Mouse (Mus musculus) neural tube, embryonic 12.5 days (tissue): ENCODE results near the gene Cmc1. TPM values are rescaled to one million over a fixed set of nuclear protein-coding genes. Genes with fewer than 3 reads are reported as not detected.

Experiments used
- ATAC-seq: fragments of 200-750 bp; cut with Nextera tagmentation; 2 replicates; pipeline ENCODE4 v1.8.0; 2017; ENCODE audit warnings: low read depth, mild to moderate bottlenecking, moderate TSS enrichment, moderate library complexity; ENCODE audit not compliant: low FRiP score
- H3K27ac ChIP-seq: fragments of 300-500 bp; sonication (generic); 2 replicates; pipeline ENCODE4 v1.5.1; 2016
- H3K27me3 ChIP-seq: fragments of 300-500 bp; sonication (generic); replicated peaks from 2 replicates; pipeline ENCODE4 v1.6.1; 2016; ENCODE audit warnings: mild to moderate bottlenecking
- H3K36me3 ChIP-seq: fragments of 300-500 bp; sonication (generic); 2 replicates; pipeline ENCODE4 v1.6.1; 2016; ENCODE audit warnings: mild to moderate bottlenecking
- H3K4me1 ChIP-seq: fragments of 300-500 bp; sonication (generic); 2 replicates; pipeline ENCODE4 v1.6.1; 2016
- H3K4me2 ChIP-seq: fragments of 300-500 bp; sonication (generic); replicated peaks from 2 replicates; pipeline ENCODE4 v1.6.1; 2016; ENCODE audit warnings: mild to moderate bottlenecking
- H3K4me3 ChIP-seq: fragments of 300-500 bp; sonication (generic); 2 replicates; pipeline ENCODE4 v1.5.1; 2016
- H3K9ac ChIP-seq: fragments of 300-500 bp; sonication (generic); 2 replicates; pipeline ENCODE4 v1.6.1; 2016; ENCODE audit warnings: mild to moderate bottlenecking
- H3K9me3 ChIP-seq: fragments of 300-500 bp; sonication (generic); 2 replicates; pipeline ENCODE4 v1.6.1; 2016; ENCODE audit warnings: mild to moderate bottlenecking
- WGBS: fragments of 180-500 bp; shearing (Covaris S2); methylation state at CpG from one replicate; pipeline ENCODE4 v1.1.7; 2016; 5-methylcytosine and 5-hydroxymethylcytosine counted together
- polyA plus RNA-seq: library from polyadenylated mRNA; unstranded; fragments of >200 nt; fragmentation: Nextera tagmentation; extraction: Ambion mirVana; gene quantifications from 2 replicates; pipeline ENCODE4 v1.2.1, GENCODE M21; 2016

Gene Cmc1
- 41.3 and 44.2 TPM in 2 replicates for polyA plus RNA-seq

GRCm38 (mm10) chr9:118149407-118150402 is at the start of gene Cmc1:
TSS of gene Cmc1 (minus strand) at chr9:118150177.
- H3K4me2 ChIP-seq = peak within 1 kb of the TSS; percentile 63
- 0 out of 2 replicates have a peak within 1 kb of the TSS, but pooled peaks have one; percentile 57 for H3K27ac ChIP-seq
- 4% methylated on average over 58 of the region's 58 CpGs for WGBS
- H3K9me3 ChIP-seq = no peaks in the 10 kb centered on the region
- peak; percentile 97 for ATAC-seq
- H3K4me3 ChIP-seq = peak within 1 kb of the TSS; percentile 73
- H3K27me3 ChIP-seq = no peaks in the 10 kb centered on the region
- H3K4me1 ChIP-seq = peaks cover 4% of the 10 kb centered on the region; the same call in 1 of the 2 replicates
- H3K9ac ChIP-seq = peak within 1 kb of the TSS; percentile 79
- no peaks in the 10 kb centered on the region for H3K36me3 ChIP-seq

- no peaks in the 10 kb centered on the region for H3K36me3 ChIP-seq
- H3K4me1 ChIP-seq = no peaks in the 10 kb centered on the region
- H3K4me2 ChIP-seq = no peak overlapping the region
- no peak overlapping the region for H3K9ac ChIP-seq
- no peaks in the 10 kb centered on the region for H3K9me3 ChIP-seq
- H3K4me3 ChIP-seq = no peak overlapping the region
- H3K27me3 ChIP-seq = no peaks in the 10 kb centered on the region
- WGBS = 98% methylated on average over 1 of the region's 1 CpGs
- no peak overlapping the region for H3K27ac ChIP-seq
- no peak for ATAC-seq
Measured at GRCm38 (mm10) chr9:118198557-118198956, 48.6 kb upstream of the Cmc1 start.

GRCm38 (mm10) chr9:118196661-118197390 is 46.8 kb upstream of the Cmc1 start:
- Histone ChIP-seq H3K27ac (no peak overlapping the region), H3K9ac (no peak overlapping the region), H3K9me3 (no peaks in the 10 kb centered on the region), H3K4me2 (no peak overlapping the region), H3K4me1 (no peaks in the 10 kb centered on the region), H3K36me3 (no peaks in the 10 kb centered on the region), H3K4me3 (no peak overlapping the region), H3K27me3 (no peaks in the 10 kb centered on the region)
- ATAC-seq = no peak
- 89% methylated on average over 9 of the region's 9 CpGs for WGBS

GRCm38 (mm10) chr9:118193263-118193662 is 43.3 kb upstream of the Cmc1 start:
- H3K36me3 ChIP-seq = no peaks in the 10 kb centered on the region
- 90% methylated on average over 1 of the region's 1 CpGs for WGBS
- ATAC-seq = no peak

GRCm38 (mm10) chr9:118191276-118191675 is 41.3 kb upstream of the Cmc1 start:
- Histone ChIP-seq H3K36me3 (no peaks in the 10 kb centered on the region), H3K9ac (no peak overlapping the region), H3K4me2 (no peak overlapping the region), H3K9me3 (no peaks in the 10 kb centered on the region), H3K27ac (no peak overlapping the region), H3K4me3 (no peak overlapping the region), H3K4me1 (no peaks in the 10 kb centered on the region), H3K27me3 (no peaks in the 10 kb centered on the region)
- 83% methylated on average over 10 of the region's 10 CpGs for WGBS
- no peak for ATAC-seq

More at GRCm38 (mm10) chr9:118193263-118193662, 43.3 kb upstream of the Cmc1 start:
- Histone ChIP-seq H3K4me2 (no peak overlapping the region), H3K27ac (no peak overlapping the region), H3K4me1 (no peaks in the 10 kb centered on the region), H3K27me3 (no peaks in the 10 kb centered on the region), H3K9me3 (no peaks in the 10 kb centered on the region), H3K9ac (no peak overlapping the region), H3K4me3 (no peak overlapping the region)

- Histone ChIP-seq H3K4me1 (no peaks in the 10 kb centered on the region), H3K36me3 (no peaks in the 10 kb centered on the region), H3K9ac (no peak overlapping the region), H3K27ac (no peak overlapping the region), H3K9me3 (no peaks in the 10 kb centered on the region), H3K4me2 (no peak overlapping the region), H3K27me3 (no peaks in the 10 kb centered on the region), H3K4me3 (no peak overlapping the region)
- WGBS = 88% methylated on average over 6 of the region's 6 CpGs
- ATAC-seq = no peak
Measured at GRCm38 (mm10) chr9:118188374-118188773, 38.4 kb upstream of the Cmc1 start.

GRCm38 (mm10) chr9:118187420-118187819 is 37.4 kb upstream of the Cmc1 start:
- Histone ChIP-seq H3K4me3 (no peak overlapping the region), H3K9me3 (no peaks in the 10 kb centered on the region), H3K27ac (no peak overlapping the region), H3K27me3 (no peaks in the 10 kb centered on the region), H3K9ac (no peak overlapping the region), H3K4me2 (no peak overlapping the region), H3K4me1 (no peaks in the 10 kb centered on the region), H3K36me3 (no peaks in the 10 kb centered on the region)
- ATAC-seq = no peak
- 83% methylated on average over 7 of the region's 7 CpGs for WGBS

- no peaks in the 10 kb centered on the region for H3K27me3 ChIP-seq
- H3K4me3 ChIP-seq = no peak overlapping the region
- no peaks in the 10 kb centered on the region for H3K4me1 ChIP-seq
- H3K36me3 ChIP-seq = no peaks in the 10 kb centered on the region
- H3K9ac ChIP-seq = no peak overlapping the region
- H3K27ac ChIP-seq = no peak overlapping the region
- ATAC-seq = no peak
- no peak overlapping the region for H3K4me2 ChIP-seq
- WGBS = 78% methylated on average over 10 of the region's 10 CpGs
- no peaks in the 10 kb centered on the region for H3K9me3 ChIP-seq
Measured at GRCm38 (mm10) chr9:118186776-118187175, 36.8 kb upstream of the Cmc1 start.

- Histone ChIP-seq H3K4me3 (no peak overlapping the region), H3K36me3 (no peaks in the 10 kb centered on the region), H3K27me3 (no peaks in the 10 kb centered on the region), H3K9ac (no peak overlapping the region), H3K9me3 (no peaks in the 10 kb centered on the region), H3K27ac (no peak overlapping the region), H3K4me2 (no peak overlapping the region), H3K4me1 (no peaks in the 10 kb centered on the region)
- WGBS = 88% methylated on average over 18 of the region's 18 CpGs
- ATAC-seq = no peak
Measured at GRCm38 (mm10) chr9:118179136-118180025, 29.4 kb upstream of the Cmc1 start.

GRCm38 (mm10) chr9:118176687-118177086 is 26.7 kb upstream of the Cmc1 start:
- Histone ChIP-seq H3K4me1 (no peaks in the 10 kb centered on the region), H3K9me3 (peaks cover 7% of the 10 kb centered on the region), H3K27ac (no peak overlapping the region), H3K36me3 (no peaks in the 10 kb centered on the region), H3K9ac (no peak overlapping the region), H3K4me3 (no peak overlapping the region), H3K4me2 (no peak overlapping the region), H3K27me3 (no peaks in the 10 kb centered on the region)
- ATAC-seq = no peak
- WGBS = 94% methylated on average over 3 of the region's 3 CpGs

GRCm38 (mm10) chr9:118175411-118175810 is 25.4 kb upstream of the Cmc1 start:
- WGBS = 96% methylated on average over 4 of the region's 4 CpGs
- no peak for ATAC-seq
- Histone ChIP-seq H3K9me3 (peaks cover 7% of the 10 kb centered on the region), H3K36me3 (no peaks in the 10 kb centered on the region), H3K4me1 (no peaks in the 10 kb centered on the region), H3K4me3 (no peak overlapping the region), H3K9ac (no peak overlapping the region), H3K4me2 (no peak overlapping the region), H3K27me3 (no peaks in the 10 kb centered on the region), H3K27ac (no peak overlapping the region)
